Mouse (Mus musculus): ENCODE results near the gene Fosl1. TPM values are rescaled to one million over a fixed set of nuclear protein-coding genes. Genes with fewer than 3 reads are reported as not detected.
A peak's percentile ranks its signal among the peaks of the same experiment; 100 is the strongest.

Fosl1 gene
- total RNA-seq, 1 experiment, result 3.0 TPM

GRCm38 (mm10) chr19:5503687-5504086 lies 56.3 kb downstream of the Fosl1 start, which contains the start of gene 1700020D05Rik:
Gene 1700020D05Rik (minus strand): TSS chr19:5503787.
- no peaks in the 10 kb centered on the region for H3K9me3 ChIP-seq (ENCODE audit: control insufficient read depth, insufficient read depth, low read depth, low read length)
- no peaks in the 10 kb centered on the region for H3K36me3 ChIP-seq (ENCODE audit: control insufficient read depth, insufficient read depth, low read length, poor library complexity, severe bottlenecking)
- in situ Hi-C loops (cut with MboI; ENCODE audit: low sequenced_read_pairs in 2 of 2, unreplicated experiment in 2 of 2), result no loop called here
- no peak for DNase-seq (ENCODE audit: low read depth, low spot score)
- H3K4me3 ChIP-seq (ENCODE audit: insufficient read depth in 1 of 2, low read depth in 1 of 2, low read length in 2 of 2, poor library complexity in 1 of 2, severe bottlenecking in 1 of 2), result peak within 1 kb of the TSS; percentile 39 to 50
- peaks cover 0 to 2% of the 10 kb centered on the region in 2 experiments; a peak in 1 of 4 replicates for H3K4me1 ChIP-seq (ENCODE audit: control insufficient read depth in 2 of 2, insufficient read depth in 2 of 2, low read length in 2 of 2, poor library complexity in 1 of 2)
- H3K9ac ChIP-seq (ENCODE audit: insufficient read depth, low read depth, low read length, poor library complexity, severe bottlenecking), result 0 out of 2 replicates have a peak within 1 kb of the TSS, but pooled peaks have one; percentile 2
- no peak within 1 kb of the TSS for H3K27ac ChIP-seq (ENCODE audit: insufficient read depth, low read depth, low read length, poor library complexity, severe bottlenecking)
- no peak for TF ChIP-seq HCFC1 (IDR thresholded peaks at IDR 0.05; ENCODE audit: borderline replicate concordance, insufficient read depth, low read length)
- TF ChIP-seq ZNF384 (IDR thresholded peaks at IDR 0.05; ENCODE audit: low read depth, low read length), result no peak
- TF ChIP-seq ZC3H11A (IDR thresholded peaks at IDR 0.05; ENCODE audit: borderline replicate concordance, low read depth, low read length), result no peak
- TF ChIP-seq CHD2 (IDR thresholded peaks at IDR 0.05; ENCODE audit: low read depth, low read length), result no peak
- no peak for TF ChIP-seq MAFK (IDR thresholded peaks at IDR 0.05; ENCODE audit: insufficient read depth, low read depth, low read length)

Other genes starting within 250 kb of the Fosl1 start
- 5.4 and 7.2 TPM in 2 replicates for gene Pacs1, start 174.4 kb upstream of the Fosl1 start, total RNA-seq (2012; rRNA removed)
- 165 and 175 TPM in 2 replicates for gene Sf3b2, start 152.1 kb upstream of the Fosl1 start, total RNA-seq (2012; rRNA removed)
- 2.1 and 3.2 TPM in 2 replicates for gene Gal3st3, start 149.2 kb upstream of the Fosl1 start, total RNA-seq (2012; rRNA removed)
- not detected in 2 replicates for gene Catsper1, start 111.8 kb upstream of the Fosl1 start, total RNA-seq (2012; rRNA removed)
- 1.1 and 2.1 TPM in 2 replicates for gene Cst6, start 98.0 kb upstream of the Fosl1 start, total RNA-seq (2012; rRNA removed)
- gene Eif1ad, start 80.8 kb upstream of the Fosl1 start, total RNA-seq (2012; rRNA removed), result 101 and 127 TPM in 2 replicates
- 213 and 281 TPM in 2 replicates for gene Banf1, start 80.4 kb upstream of the Fosl1 start, total RNA-seq (2012; rRNA removed)
- 111 and 118 TPM in 2 replicates for gene Sart1, start 58.8 kb upstream of the Fosl1 start, total RNA-seq (2012; rRNA removed)
- gene Tsga10ip, start 45.0 kb upstream of the Fosl1 start, total RNA-seq (2012; rRNA removed), result 1.5 and 2.7 TPM in 2 replicates
- 121 and 124 TPM in 2 replicates for gene Drap1, start 22.6 kb upstream of the Fosl1 start, total RNA-seq (2012; rRNA removed)
- 13.8 and 13.9 TPM in 2 replicates for gene AI837181, start 22.4 kb upstream of the Fosl1 start, total RNA-seq (2012; rRNA removed)
- 4.9 and 5.4 TPM in 2 replicates for gene Ccdc85b, start 10.3 kb downstream of the Fosl1 start, total RNA-seq (2012; rRNA removed)
- 52.4 and 62.0 TPM in 2 replicates for gene Fibp, start 13.1 kb downstream of the Fosl1 start, total RNA-seq (2012; rRNA removed)
- gene Ctsw, start 21.0 kb downstream of the Fosl1 start, total RNA-seq (2012; rRNA removed), result 4.5 and 11.7 TPM in 2 replicates
- 18.0 and 23.9 TPM in 2 replicates for gene Efemp2, start 26.4 kb downstream of the Fosl1 start, total RNA-seq (2012; rRNA removed)
- gene Mus81, start 40.9 kb downstream of the Fosl1 start, total RNA-seq (2012; rRNA removed), result 31.3 and 36.4 TPM in 2 replicates
- gene Cfl1, start 42.9 kb downstream of the Fosl1 start, total RNA-seq (2012; rRNA removed), result 775 and 955 TPM in 2 replicates
- gene 1700020D05Rik, start 56.2 kb downstream of the Fosl1 start, total RNA-seq (2012; rRNA removed), result 1.7 and 1.8 TPM in 2 replicates
- gene Snx32, start 63.0 kb downstream of the Fosl1 start, total RNA-seq (2012; rRNA removed), result 3.3 and 5.0 TPM in 2 replicates
- 0.58 and 1.1 TPM in 2 replicates for gene Ovol1, start 113.1 kb downstream of the Fosl1 start, total RNA-seq (2012; rRNA removed)
- 6.4 and 9.5 TPM in 2 replicates for gene Ap5b1, start 120.5 kb downstream of the Fosl1 start, total RNA-seq (2012; rRNA removed)
- 87.9 and 99.5 TPM in 2 replicates for gene Rnaseh2c, start 154.3 kb downstream of the Fosl1 start, total RNA-seq (2012; rRNA removed)
- gene Kat5, start 162.7 kb downstream of the Fosl1 start, total RNA-seq (2012; rRNA removed), result 52.2 and 75.6 TPM in 2 replicates
- 9.7 and 12.1 TPM in 2 replicates for gene Rela, start 189.9 kb downstream of the Fosl1 start, total RNA-seq (2012; rRNA removed)
- 10.5 and 14.5 TPM in 2 replicates for gene Sipa1, start 216.2 kb downstream of the Fosl1 start, total RNA-seq (2012; rRNA removed)
- 15.0 and 19.3 TPM in 2 replicates for gene Map3k11, start 241.2 kb downstream of the Fosl1 start, total RNA-seq (2012; rRNA removed)
- 63.9 and 98.9 TPM in 2 replicates for gene Pcnx3, start 241.4 kb downstream of the Fosl1 start, total RNA-seq (2012; rRNA removed)

All from ES-E14 (cell line).